In genomic region chr14:47921811-47922277, GRCm38 (mm10) we compare ENCODE assay signal across 11 mouse cellular contexts.
DNase-seq lines count a peak whose midpoint lies in the region; ATAC-seq lines count a peak whose summit lies in the region.
"Had no signal": no experiment of that assay in that cellular context is flagged by ENCODE, and none has a peak within 500 bp of the region (broad histone marks: within the 10 kb centered on the region; RNA-seq: fewer than 3 reads in every experiment).

No protein-coding gene starts in this region.

- ATAC-seq in hindbrain, embryonic 14.5 days (ENCODE audit: low FRiP score) = peak; percentile 43; the same call in 1 of the 2 replicates
- ATAC-seq in limb, embryonic 11.5 days (ENCODE audit: insufficient number of reproducible peaks, low FRiP score, low TSS enrichment, low read depth) = no peak
- no peak for ATAC-seq in midbrain, embryonic 14.5 days (ENCODE audit: low FRiP score, low TSS enrichment)
- ATAC-seq: activated CD4-positive, CD25-positive, alpha-beta regulatory T cell, adult 4 months had no signal

- 0 out of 2 replicates have a peak, but pooled peaks cover 5% of the 10 kb centered on the region for H3K4me1 ChIP-seq in hindbrain, embryonic 14.5 days (replicated peaks; ENCODE audit: control insufficient read depth, insufficient read depth, low read length)
- H3K4me1 ChIP-seq in limb, embryonic 11.5 days (ENCODE audit: control insufficient read depth, insufficient read depth, low read length) = no peaks in the 10 kb centered on the region
- no peaks in the 10 kb centered on the region for H3K4me1 ChIP-seq in midbrain, embryonic 14.5 days (ENCODE audit: control insufficient read depth, insufficient read depth, low read length)
- H3K4me1 ChIP-seq: embryonic facial prominence, embryonic 13.5 days had no signal

- H3K27ac ChIP-seq in hindbrain, embryonic 14.5 days = no peak overlapping the region
- no peak overlapping the region for H3K27ac ChIP-seq in limb, embryonic 11.5 days (replicated peaks; ENCODE audit: low read depth, low read length)
- H3K27ac ChIP-seq in midbrain, embryonic 14.5 days (replicated peaks; ENCODE audit: low read depth, low read length) = no peak overlapping the region
- H3K27ac ChIP-seq: embryonic facial prominence, embryonic 13.5 days; limb, embryonic 12.5 days had no signal

- DNase-seq in gastrocnemius, postnatal 14 days = peak; percentile 28
- DNase-seq in gastrocnemius, postnatal 36 days = no peak
- peak; percentile 50 to 60 for DNase-seq in cerebellum, postnatal 14 days
- DNase-seq in hindbrain, embryonic 14.5 days (ENCODE audit: low spot score) = peak; percentile 33
- DNase-seq in limb, embryonic 11.5 days (ENCODE audit: low spot score) = peak; percentile 34
- no peak for DNase-seq in midbrain, embryonic 14.5 days
- no peak for DNase-seq in left cerebral cortex, adult 9 months (ENCODE audit: low spot score in 2 of 2)
- DNase-seq in left cerebral cortex, postnatal 36 days (ENCODE audit: low spot score in 2 of 2) = no peak

- no peaks in the 10 kb centered on the region for H3K27me3 ChIP-seq in hindbrain, embryonic 14.5 days (ENCODE audit: control insufficient read depth, insufficient read depth, low read length)
- H3K27me3 ChIP-seq in limb, embryonic 11.5 days (ENCODE audit: control insufficient read depth, insufficient read depth, low read length) = no peaks in the 10 kb centered on the region
- H3K27me3 ChIP-seq in midbrain, embryonic 14.5 days (ENCODE audit: control insufficient read depth, insufficient read depth, low read length) = no peaks in the 10 kb centered on the region
- H3K27me3 ChIP-seq: embryonic facial prominence, embryonic 13.5 days; limb, embryonic 12.5 days had no signal

- no peak overlapping the region for H3K9ac ChIP-seq in hindbrain, embryonic 14.5 days
- H3K9ac ChIP-seq in limb, embryonic 11.5 days (ENCODE audit: low read length) = no peak overlapping the region
- no peak overlapping the region for H3K9ac ChIP-seq in midbrain, embryonic 14.5 days (replicated peaks; ENCODE audit: low read length)
- H3K9ac ChIP-seq: embryonic facial prominence, embryonic 13.5 days; limb, embryonic 12.5 days had no signal

- H3K9me3 ChIP-seq in hindbrain, embryonic 14.5 days (ENCODE audit: control insufficient read depth, low read length) = no peaks in the 10 kb centered on the region
- H3K9me3 ChIP-seq in limb, embryonic 11.5 days (ENCODE audit: control insufficient read depth, low read length) = no peaks in the 10 kb centered on the region
- no peaks in the 10 kb centered on the region for H3K9me3 ChIP-seq in midbrain, embryonic 14.5 days (ENCODE audit: control insufficient read depth, low read length)
- H3K9me3 ChIP-seq: embryonic facial prominence, embryonic 13.5 days; limb, embryonic 12.5 days had no signal

- intact Hi-C loops in gastrocnemius, postnatal 14 days (cut with DNase I; ENCODE audit: low total_unique reads) = no loop called here
- intact Hi-C loops in gastrocnemius, postnatal 36 days (cut with DNase I) = no loop called here
- intact Hi-C loops in left cerebral cortex, postnatal 36 days (cut with DNase I) = no loop called here

- H3K36me3 ChIP-seq in hindbrain, embryonic 14.5 days (replicated peaks; ENCODE audit: control insufficient read depth, insufficient read depth) = no peaks in the 10 kb centered on the region
- no peaks in the 10 kb centered on the region for H3K36me3 ChIP-seq in limb, embryonic 11.5 days (ENCODE audit: control insufficient read depth, insufficient read depth, low read length)
- no peaks in the 10 kb centered on the region for H3K36me3 ChIP-seq in midbrain, embryonic 14.5 days (ENCODE audit: control insufficient read depth, insufficient read depth, low read length)
- H3K36me3 ChIP-seq: embryonic facial prominence, embryonic 13.5 days; limb, embryonic 12.5 days had no signal

- no peak overlapping the region for H3K4me2 ChIP-seq in hindbrain, embryonic 14.5 days (replicated peaks)
- no peak overlapping the region for H3K4me2 ChIP-seq in limb, embryonic 11.5 days (ENCODE audit: low read depth, severe bottlenecking)
- no peak overlapping the region for H3K4me2 ChIP-seq in midbrain, embryonic 14.5 days (ENCODE audit: low read length)
- H3K4me2 ChIP-seq: embryonic facial prominence, embryonic 13.5 days; limb, embryonic 12.5 days had no signal

- WGBS in hindbrain, embryonic 14.5 days = 33% methylated on average over 10 of the region's 10 CpGs
- 27% methylated on average over 10 of the region's 10 CpGs for WGBS in limb, embryonic 11.5 days
- WGBS in midbrain, embryonic 14.5 days = 66% methylated on average over 10 of the region's 10 CpGs

- H3K4me3 ChIP-seq in hindbrain, embryonic 14.5 days (replicated peaks; ENCODE audit: low read length) = no peak overlapping the region
- H3K4me3 ChIP-seq in limb, embryonic 11.5 days (ENCODE audit: low read depth, low read length) = no peak overlapping the region
- H3K4me3 ChIP-seq in midbrain, embryonic 14.5 days (replicated peaks; ENCODE audit: low read depth, low read length) = no peak overlapping the region
- H3K4me3 ChIP-seq: embryonic facial prominence, embryonic 13.5 days; limb, embryonic 12.5 days had no signal

Comparison
In these comparisons a context has a peak if more than half of its experiments do, and no peak if none do; other contexts are left out.
1. DNase-seq: peak in gastrocnemius, postnatal 14 days (single experiment), cerebellum, postnatal 14 days (2 of 2), hindbrain, embryonic 14.5 days (single experiment) and limb, embryonic 11.5 days (single experiment); none in gastrocnemius, postnatal 36 days (0 of 2), midbrain, embryonic 14.5 days (single experiment), left cerebral cortex, adult 9 months (0 of 2) and left cerebral cortex, postnatal 36 days (0 of 2).